Mouse (Mus musculus): ENCODE measurements around the gene Sh3glb2. TPM values are rescaled to one million over a fixed set of nuclear protein-coding genes. Genes with fewer than 3 reads are reported as not detected.

Gene Sh3glb2
- polyA plus RNA-seq, 1 experiment = 265 TPM

DNA sequence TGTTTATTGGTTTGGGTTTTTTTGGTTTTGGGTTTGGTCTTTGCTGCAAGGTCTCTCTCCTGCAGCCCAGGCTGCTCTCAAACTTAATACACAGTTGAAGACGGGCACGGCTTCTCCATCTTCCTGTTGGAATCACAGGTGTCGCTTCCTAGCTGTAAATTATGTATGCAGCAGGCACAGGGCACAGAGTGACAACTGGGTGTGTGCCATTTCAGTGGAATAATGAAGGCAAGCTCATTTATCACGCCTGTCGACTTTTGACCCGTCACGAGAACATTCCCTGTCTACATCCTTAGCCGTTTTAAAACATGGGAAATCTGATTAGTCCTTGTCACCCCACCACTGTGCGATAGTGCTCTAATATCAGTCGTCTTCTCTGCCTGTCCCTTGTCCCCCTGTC, 1.5 kb upstream of the Sh3glb2 start:
- 93% methylated on average over 10 of the region's 10 CpGs for WGBS

DNA sequence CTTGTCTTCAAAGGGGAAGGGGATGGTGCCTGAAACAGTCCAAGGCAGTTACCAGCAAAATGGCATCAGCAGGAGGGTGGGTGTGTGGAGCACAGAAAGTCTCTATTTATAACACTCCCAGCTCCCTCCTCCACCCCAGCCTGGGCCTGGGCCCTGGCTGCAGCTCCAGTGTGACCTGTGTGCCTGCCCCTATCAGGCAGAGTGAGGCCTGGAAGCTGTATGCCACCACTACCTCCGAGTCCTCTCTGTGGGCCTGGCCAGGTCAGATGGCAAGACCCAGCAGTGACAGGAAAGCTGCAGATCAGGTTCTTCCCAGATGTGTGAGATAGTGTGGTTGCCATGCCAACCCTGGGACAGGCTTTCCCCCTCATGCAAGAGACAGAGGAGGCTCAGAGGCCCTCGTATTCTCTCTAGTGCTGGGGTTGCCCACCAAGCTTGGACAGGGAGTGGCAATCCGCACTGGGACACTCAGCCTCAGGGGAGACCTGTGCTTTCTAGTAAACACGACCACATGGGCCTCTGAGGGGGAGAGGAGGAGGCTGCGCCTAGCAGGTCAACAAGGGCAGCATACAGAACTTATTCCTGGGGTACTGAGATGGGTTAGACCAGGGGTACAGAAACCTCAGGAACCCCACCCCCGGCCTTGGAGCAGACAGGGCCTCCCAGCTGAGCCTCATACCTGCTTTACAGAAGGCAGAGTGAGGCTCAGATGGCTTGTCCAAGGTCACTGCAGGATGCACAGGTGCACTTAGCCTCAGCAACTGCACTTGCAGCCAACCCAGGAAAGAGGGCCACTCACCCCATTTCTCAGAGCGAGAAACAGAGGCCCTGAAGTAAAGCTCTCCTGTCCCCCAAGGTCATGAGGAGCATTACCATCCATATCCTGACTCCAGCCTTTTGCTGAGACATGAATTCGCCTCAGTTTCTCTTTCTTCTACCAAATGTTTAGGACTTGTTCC, 1.3 kb downstream of the Sh3glb2 start:
- 73% methylated on average over 8 of the region's 8 CpGs for WGBS
- peaks cover 12% of the 10 kb centered on the region for H3K4me1 ChIP-seq (replicated peaks; ENCODE audit: control insufficient read depth, insufficient read depth, low read length)
- no peak for TF ChIP-seq CTCF (IDR thresholded peaks at IDR 0.05; ENCODE audit: borderline replicate concordance, control insufficient read depth, extremely low read depth, insufficient read depth, low read length, poor library complexity)
- TF ChIP-seq POLR2A (IDR thresholded peaks at IDR 0.05; ENCODE audit: control insufficient read depth, extremely low read depth, insufficient read depth, low read length, poor library complexity) = no peak
- no peak overlapping the region; the same call in 1 of the 2 replicates for H3K4me3 ChIP-seq (ENCODE audit: control insufficient read depth, insufficient read depth, low read length)
- no peak overlapping the region for H3K27ac ChIP-seq (ENCODE audit: control insufficient read depth, insufficient read depth, low read length)
- no peak for DNase-seq
- no peaks in the 10 kb centered on the region for H3K27me3 ChIP-seq (ENCODE audit: control insufficient read depth, insufficient read depth, low read length)
- no peaks in the 10 kb centered on the region; the same call in 1 of the 2 replicates for H3K36me3 ChIP-seq (ENCODE audit: control insufficient read depth, insufficient read depth, low read length)

More for the DNA sequence above, 1.5 kb upstream of the Sh3glb2 start:
- peaks cover 20% of the 10 kb centered on the region for H3K4me1 ChIP-seq (replicated peaks; ENCODE audit: control insufficient read depth, insufficient read depth, low read length)
- H3K27ac ChIP-seq (ENCODE audit: control insufficient read depth, insufficient read depth, low read length) = no peak overlapping the region
- H3K4me3 ChIP-seq (ENCODE audit: control insufficient read depth, insufficient read depth, low read length) = no peak overlapping the region
- no peak for TF ChIP-seq CTCF (IDR thresholded peaks at IDR 0.05; ENCODE audit: borderline replicate concordance, control insufficient read depth, extremely low read depth, insufficient read depth, low read length, poor library complexity)
- H3K27me3 ChIP-seq (ENCODE audit: control insufficient read depth, insufficient read depth, low read length) = no peaks in the 10 kb centered on the region
- H3K36me3 ChIP-seq (ENCODE audit: control insufficient read depth, insufficient read depth, low read length) = no peaks in the 10 kb centered on the region
- no peak for DNase-seq

DNA sequence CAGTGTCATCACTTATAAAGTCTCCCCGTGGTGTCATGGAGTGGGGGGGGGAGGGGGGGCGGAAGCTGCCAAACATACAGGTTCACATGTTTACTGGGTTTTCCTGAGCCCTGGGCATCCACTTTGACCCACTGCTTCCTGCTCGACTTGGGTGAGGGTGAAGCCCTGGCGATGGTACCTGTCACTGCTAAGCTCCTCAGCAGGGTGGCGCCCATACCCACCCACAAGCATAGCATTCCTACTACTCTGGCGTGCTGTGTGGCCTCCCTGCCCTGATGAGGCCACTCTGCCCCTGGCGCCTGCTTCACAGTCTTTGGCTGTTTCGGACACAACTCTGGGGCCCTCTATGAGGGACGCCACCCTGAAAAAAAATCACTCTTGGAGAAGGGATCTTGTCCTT, 2.2 kb downstream of the Sh3glb2 start:
- Histone ChIP-seq H3K36me3 (ENCODE audit: control insufficient read depth, insufficient read depth, low read length) (no peaks in the 10 kb centered on the region; the same call in 1 of the 2 replicates), H3K27me3 (ENCODE audit: control insufficient read depth, insufficient read depth, low read length) (no peaks in the 10 kb centered on the region), H3K4me3 (ENCODE audit: control insufficient read depth, insufficient read depth, low read length) (no peak overlapping the region), H3K4me1 (replicated peaks; ENCODE audit: control insufficient read depth, insufficient read depth, low read length) (peaks cover 12% of the 10 kb centered on the region), H3K27ac (ENCODE audit: control insufficient read depth, insufficient read depth, low read length) (no peak overlapping the region)
- DNase-seq = no peak
- WGBS = 86% methylated on average over 9 of the region's 9 CpGs
- TF ChIP-seq CTCF (IDR thresholded peaks at IDR 0.05; ENCODE audit: borderline replicate concordance, control insufficient read depth, extremely low read depth, insufficient read depth, low read length, poor library complexity) (no peak), POLR2A (IDR thresholded peaks at IDR 0.05; ENCODE audit: control insufficient read depth, extremely low read depth, insufficient read depth, low read length, poor library complexity) (no peak)

DNA sequence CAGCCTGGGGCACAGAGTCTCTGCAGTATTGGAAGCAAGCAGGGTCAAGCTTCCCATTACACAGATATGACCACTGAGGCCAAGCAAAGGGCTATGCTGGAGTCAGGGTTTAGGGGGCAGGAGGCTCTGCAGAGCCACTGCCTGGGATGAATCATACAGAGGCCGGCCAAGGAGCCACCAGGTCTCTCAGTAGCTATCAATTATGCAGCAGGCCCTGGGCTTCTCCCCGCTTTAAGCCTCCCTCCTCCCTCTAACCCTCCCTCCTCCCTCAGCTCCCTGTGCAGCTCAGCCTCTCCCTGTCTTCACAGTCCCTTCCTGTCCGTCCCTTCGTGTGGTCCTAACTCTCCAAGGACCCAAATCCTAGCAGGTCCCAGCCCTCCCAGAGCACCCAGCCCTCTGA, 2.9 kb downstream of the Sh3glb2 start:
- WGBS = 97% methylated on average over 4 of the region's 4 CpGs
- Histone ChIP-seq H3K4me3 (ENCODE audit: control insufficient read depth, insufficient read depth, low read length) (no peak overlapping the region), H3K4me1 (replicated peaks; ENCODE audit: control insufficient read depth, insufficient read depth, low read length) (peaks cover 12% of the 10 kb centered on the region), H3K36me3 (ENCODE audit: control insufficient read depth, insufficient read depth, low read length) (no peaks in the 10 kb centered on the region; the same call in 1 of the 2 replicates), H3K27me3 (ENCODE audit: control insufficient read depth, insufficient read depth, low read length) (no peaks in the 10 kb centered on the region), H3K27ac (ENCODE audit: control insufficient read depth, insufficient read depth, low read length) (no peak overlapping the region)
- DNase-seq = no peak
- TF ChIP-seq CTCF (IDR thresholded peaks at IDR 0.05; ENCODE audit: borderline replicate concordance, control insufficient read depth, extremely low read depth, insufficient read depth, low read length, poor library complexity) (no peak), POLR2A (IDR thresholded peaks at IDR 0.05; ENCODE audit: control insufficient read depth, extremely low read depth, insufficient read depth, low read length, poor library complexity) (no peak)

DNA sequence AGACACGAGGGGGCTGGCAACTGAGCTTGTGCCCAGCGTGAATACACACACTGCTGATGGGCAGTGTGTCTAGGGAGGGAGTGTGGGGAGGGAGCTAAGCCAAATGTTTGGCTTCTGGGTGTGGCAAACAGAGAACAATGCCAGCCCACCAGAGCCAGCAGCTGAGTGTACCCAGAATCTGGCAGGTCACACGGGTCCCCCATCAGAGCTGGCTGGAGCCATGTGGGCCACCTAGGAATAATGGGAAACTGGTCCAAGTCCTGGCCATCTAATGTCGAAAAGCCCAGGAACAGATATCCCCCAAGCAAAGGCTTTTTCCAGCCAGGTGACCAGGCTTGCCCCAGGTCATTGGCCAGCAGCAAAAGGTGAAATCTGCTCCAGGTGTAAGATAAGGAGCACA, 3.3 kb downstream of the Sh3glb2 start:
- H3K36me3 ChIP-seq (ENCODE audit: control insufficient read depth, insufficient read depth, low read length) = no peaks in the 10 kb centered on the region; the same call in 1 of the 2 replicates
- no peak for DNase-seq

DNA sequence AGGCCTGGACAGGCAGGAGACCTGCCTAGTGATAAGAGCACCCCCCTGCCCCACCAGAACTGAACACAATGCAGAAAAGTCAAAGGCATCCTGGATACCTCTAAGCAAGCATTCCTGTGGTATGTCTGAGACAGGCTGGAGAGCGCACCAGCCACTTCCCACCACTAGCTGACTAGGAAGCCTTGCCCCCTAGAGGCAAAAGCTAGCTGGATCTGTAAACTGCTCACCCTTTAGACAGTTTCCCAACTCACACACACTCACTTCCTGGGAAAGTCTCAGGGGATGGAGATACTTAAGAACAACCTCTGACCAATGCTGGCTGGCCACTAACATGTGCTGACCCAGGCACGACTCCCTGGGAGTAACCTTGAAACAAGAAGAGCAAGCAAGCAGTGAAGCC, 8.0 kb downstream of the Sh3glb2 start:
- TF ChIP-seq POLR2A (IDR thresholded peaks at IDR 0.05; ENCODE audit: control insufficient read depth, extremely low read depth, insufficient read depth, low read length, poor library complexity) (no peak), CTCF (IDR thresholded peaks at IDR 0.05; ENCODE audit: borderline replicate concordance, control insufficient read depth, extremely low read depth, insufficient read depth, low read length, poor library complexity) (no peak)
- Histone ChIP-seq H3K36me3 (ENCODE audit: control insufficient read depth, insufficient read depth, low read length) (peaks cover 15% of the 10 kb centered on the region), H3K27me3 (ENCODE audit: control insufficient read depth, insufficient read depth, low read length) (no peaks in the 10 kb centered on the region), H3K27ac (ENCODE audit: control insufficient read depth, insufficient read depth, low read length) (no peak overlapping the region), H3K4me1 (replicated peaks; ENCODE audit: control insufficient read depth, insufficient read depth, low read length) (no peaks in the 10 kb centered on the region), H3K4me3 (ENCODE audit: control insufficient read depth, insufficient read depth, low read length) (no peak overlapping the region)
- WGBS = 94% methylated on average over 2 of the region's 2 CpGs
- no peak for DNase-seq

More for the DNA sequence above, 3.3 kb downstream of the Sh3glb2 start:
- Histone ChIP-seq H3K4me1 (replicated peaks; ENCODE audit: control insufficient read depth, insufficient read depth, low read length) (peaks cover 12% of the 10 kb centered on the region), H3K4me3 (ENCODE audit: control insufficient read depth, insufficient read depth, low read length) (no peak overlapping the region), H3K27me3 (ENCODE audit: control insufficient read depth, insufficient read depth, low read length) (no peaks in the 10 kb centered on the region), H3K27ac (ENCODE audit: control insufficient read depth, insufficient read depth, low read length) (no peak overlapping the region)
- no peak for TF ChIP-seq POLR2A (IDR thresholded peaks at IDR 0.05; ENCODE audit: control insufficient read depth, extremely low read depth, insufficient read depth, low read length, poor library complexity)
- no peak for TF ChIP-seq CTCF (IDR thresholded peaks at IDR 0.05; ENCODE audit: borderline replicate concordance, control insufficient read depth, extremely low read depth, insufficient read depth, low read length, poor library complexity)
- 79% methylated on average over 4 of the region's 4 CpGs for whole genome bisulfite sequencing
